Mouse (Mus musculus): ENCODE measurements around the gene Gm17728. TPM values are rescaled to one million over a fixed set of nuclear protein-coding genes. Genes with fewer than 3 reads are reported as not detected.
"Not testable (repeated sequence)": the region's sequence is repeated elsewhere in the genome, so short reads cannot be mapped to it uniquely, and the experiment has no call there.

The Gm17728 gene
- polyA plus RNA-seq (2014; fragmentation: Nextera tagmentation; extraction: Ambion mirVana), result not detected in 2 replicates

DNA sequence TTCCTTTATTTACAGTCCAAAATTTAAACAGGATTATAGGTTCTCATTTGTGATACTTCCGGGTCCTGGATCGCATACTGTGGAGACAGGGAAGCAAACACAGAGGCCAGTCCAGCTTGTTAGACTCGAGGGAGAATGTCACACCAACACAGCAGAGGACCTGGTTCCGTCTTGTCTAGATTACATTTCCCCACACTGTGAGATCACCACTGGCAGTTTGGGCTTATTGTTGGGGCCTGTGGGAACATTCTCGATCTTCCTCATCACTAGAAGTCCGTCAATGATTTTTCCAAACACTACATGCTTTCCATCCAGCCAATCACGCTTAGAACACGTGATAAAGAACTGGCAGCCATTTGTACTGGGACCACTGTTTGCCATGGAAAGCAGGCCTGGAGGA lies at the start of gene Gm17728:
Gene Gm17728 (plus strand): TSS at position 301 of the 400 bp plus-strand sequence.
- 90% methylated on average over 7 of the region's 8 CpGs for WGBS
- H3K4me1 ChIP-seq (ENCODE audit: control insufficient read depth, insufficient read depth, low read length); H3K27me3 ChIP-seq (ENCODE audit: control insufficient read depth, insufficient read depth, low read length); H3K4me2 ChIP-seq; H3K36me3 ChIP-seq (ENCODE audit: control insufficient read depth, insufficient read depth, low read length); H3K9me3 ChIP-seq (ENCODE audit: control insufficient read depth, low read length); H3K4me3 ChIP-seq (ENCODE audit: low read depth, low read length); ATAC-seq (ENCODE audit: low FRiP score); H3K9ac ChIP-seq (ENCODE audit: low read length); H3K27ac ChIP-seq (ENCODE audit: low read depth, low read length); DNase-seq (ENCODE audit: low spot score, missing footprints): not testable (repeated sequence)

DNA sequence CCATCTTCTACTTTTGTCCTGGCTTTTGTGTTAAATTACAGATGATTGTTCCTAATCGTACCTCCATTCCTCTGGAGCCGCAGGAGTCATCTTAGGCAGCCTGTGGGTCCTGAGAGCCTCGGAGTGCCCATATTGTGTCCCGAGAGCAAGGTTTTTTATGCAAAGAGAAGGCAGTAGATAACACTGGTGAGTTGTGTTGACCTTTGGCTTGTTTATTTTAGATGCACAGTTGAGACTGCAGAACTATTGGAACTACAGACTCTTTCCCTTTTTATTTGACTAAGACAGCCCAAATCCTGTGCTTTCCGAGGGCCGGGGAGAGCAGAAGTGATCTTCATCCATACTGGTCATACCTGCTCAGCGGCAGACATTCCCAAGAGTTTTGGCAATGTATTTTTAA lies 24.4 kb upstream of the Gm17728 start:
- WGBS, result 80% methylated on average over 7 of the region's 7 CpGs
- no peak overlapping the region for H3K4me2 ChIP-seq
- H3K4me3 ChIP-seq (ENCODE audit: low read depth, low read length), result no peak overlapping the region
- no peak overlapping the region for H3K9ac ChIP-seq (ENCODE audit: low read length)
- DNase-seq (ENCODE audit: low spot score, missing footprints) (no peak), ATAC-seq (ENCODE audit: low FRiP score) (no peak)
- no peaks in the 10 kb centered on the region for H3K4me1 ChIP-seq (ENCODE audit: control insufficient read depth, insufficient read depth, low read length)
- no peak overlapping the region for H3K27ac ChIP-seq (ENCODE audit: low read depth, low read length)
- H3K36me3 ChIP-seq (ENCODE audit: control insufficient read depth, insufficient read depth, low read length), result no peaks in the 10 kb centered on the region
- H3K9me3 ChIP-seq (ENCODE audit: control insufficient read depth, low read length), result no peaks in the 10 kb centered on the region
- H3K27me3 ChIP-seq (ENCODE audit: control insufficient read depth, insufficient read depth, low read length), result no peaks in the 10 kb centered on the region

DNA sequence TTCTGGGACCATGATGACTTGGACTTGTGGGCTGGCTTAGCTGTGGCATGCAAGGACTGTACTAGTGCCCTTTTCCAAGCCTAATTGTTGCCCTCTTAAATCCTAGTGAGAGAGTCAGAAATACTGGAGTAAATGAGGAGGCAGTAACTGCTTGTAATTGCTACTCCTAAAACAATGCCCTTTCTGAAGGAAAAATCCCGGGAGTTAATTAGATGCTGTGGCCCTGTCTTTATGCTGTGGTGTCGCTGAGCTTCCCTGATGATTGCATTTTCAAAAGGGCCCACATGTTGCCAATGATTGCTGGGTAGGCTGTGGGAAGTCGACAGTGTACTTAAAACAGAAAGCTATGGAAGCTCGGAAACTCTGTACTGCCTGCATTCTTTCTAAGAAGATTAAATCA lies 23.3 kb upstream of the Gm17728 start:
- no peak overlapping the region for H3K4me3 ChIP-seq (ENCODE audit: low read depth, low read length)
- no peaks in the 10 kb centered on the region for H3K36me3 ChIP-seq (ENCODE audit: control insufficient read depth, insufficient read depth, low read length)
- no peak overlapping the region for H3K4me2 ChIP-seq
- H3K9ac ChIP-seq (ENCODE audit: low read length), result no peak overlapping the region
- H3K27ac ChIP-seq (ENCODE audit: low read depth, low read length), result no peak overlapping the region
- H3K27me3 ChIP-seq (ENCODE audit: control insufficient read depth, insufficient read depth, low read length), result no peaks in the 10 kb centered on the region
- no peaks in the 10 kb centered on the region for H3K4me1 ChIP-seq (ENCODE audit: control insufficient read depth, insufficient read depth, low read length)
- 52% methylated on average over 4 of the region's 4 CpGs for WGBS
- DNase-seq (ENCODE audit: low spot score, missing footprints) (no peak), ATAC-seq (ENCODE audit: low FRiP score) (no peak)
- H3K9me3 ChIP-seq (ENCODE audit: control insufficient read depth, low read length), result no peaks in the 10 kb centered on the region

DNA sequence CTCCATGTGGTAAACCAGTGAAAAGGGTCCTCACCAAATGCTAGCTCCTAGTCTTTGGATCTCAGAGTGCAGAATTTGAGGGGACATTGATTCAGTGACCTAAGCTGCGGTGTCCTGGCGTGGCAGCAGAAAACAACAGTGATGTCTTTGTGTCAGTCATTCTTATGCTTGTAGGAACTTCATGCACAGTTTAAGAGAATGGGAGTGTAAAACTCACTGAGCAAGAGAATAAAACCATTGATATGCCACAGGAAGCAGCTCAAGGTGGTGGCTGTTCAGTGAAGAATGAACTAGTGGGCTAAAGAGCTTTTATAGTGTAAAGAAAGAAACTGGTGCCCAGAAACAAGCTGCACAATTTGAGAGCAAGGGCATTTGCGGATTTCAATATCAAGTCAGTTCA lies 17.9 kb upstream of the Gm17728 start:
- Histone ChIP-seq H3K9ac (ENCODE audit: low read length) (no peak overlapping the region), H3K4me3 (ENCODE audit: low read depth, low read length) (no peak overlapping the region), H3K4me1 (ENCODE audit: control insufficient read depth, insufficient read depth, low read length) (no peaks in the 10 kb centered on the region), H3K4me2 (no peak overlapping the region), H3K27me3 (ENCODE audit: control insufficient read depth, insufficient read depth, low read length) (no peaks in the 10 kb centered on the region), H3K27ac (ENCODE audit: low read depth, low read length) (no peak overlapping the region), H3K9me3 (ENCODE audit: control insufficient read depth, low read length) (no peaks in the 10 kb centered on the region), H3K36me3 (ENCODE audit: control insufficient read depth, insufficient read depth, low read length) (no peaks in the 10 kb centered on the region)
- ATAC-seq (ENCODE audit: low FRiP score), result no peak
- no peak for DNase-seq (ENCODE audit: low spot score, missing footprints)
- WGBS, result 87% methylated on average over 3 of the region's 3 CpGs

DNA sequence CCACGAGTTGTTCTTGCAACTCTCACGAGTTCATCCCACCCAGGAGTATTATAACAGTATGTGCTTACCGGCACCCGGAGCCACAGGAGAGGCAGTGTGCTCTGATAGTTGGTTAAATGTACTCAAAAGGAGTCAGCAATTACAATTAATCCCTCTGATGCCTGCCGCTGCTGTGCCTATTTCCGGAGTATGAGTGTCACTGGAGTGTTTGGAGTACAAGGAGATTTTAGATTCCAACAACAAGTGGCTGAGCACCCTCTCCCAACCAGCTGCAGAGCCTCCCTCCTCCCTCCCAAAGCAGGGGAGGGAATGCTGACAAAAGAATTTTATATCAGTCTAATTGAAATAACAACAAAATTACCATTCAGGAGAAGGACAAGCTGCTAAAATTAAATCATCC lies 14.2 kb upstream of the Gm17728 start:
- no peak overlapping the region for H3K27ac ChIP-seq (ENCODE audit: low read depth, low read length)
- DNase-seq (ENCODE audit: low spot score, missing footprints), result no peak
- no peaks in the 10 kb centered on the region for H3K36me3 ChIP-seq (ENCODE audit: control insufficient read depth, insufficient read depth, low read length)
- ATAC-seq (ENCODE audit: low FRiP score), result no peak
- H3K27me3 ChIP-seq (ENCODE audit: control insufficient read depth, insufficient read depth, low read length), result no peaks in the 10 kb centered on the region
- no peak overlapping the region for H3K4me3 ChIP-seq (ENCODE audit: low read depth, low read length)
- no peaks in the 10 kb centered on the region for H3K4me1 ChIP-seq (ENCODE audit: control insufficient read depth, insufficient read depth, low read length)
- H3K9me3 ChIP-seq (ENCODE audit: control insufficient read depth, low read length), result no peaks in the 10 kb centered on the region
- H3K4me2 ChIP-seq, result no peak overlapping the region
- no peak overlapping the region for H3K9ac ChIP-seq (ENCODE audit: low read length)
- 60% methylated on average over 6 of the region's 6 CpGs for WGBS

DNA sequence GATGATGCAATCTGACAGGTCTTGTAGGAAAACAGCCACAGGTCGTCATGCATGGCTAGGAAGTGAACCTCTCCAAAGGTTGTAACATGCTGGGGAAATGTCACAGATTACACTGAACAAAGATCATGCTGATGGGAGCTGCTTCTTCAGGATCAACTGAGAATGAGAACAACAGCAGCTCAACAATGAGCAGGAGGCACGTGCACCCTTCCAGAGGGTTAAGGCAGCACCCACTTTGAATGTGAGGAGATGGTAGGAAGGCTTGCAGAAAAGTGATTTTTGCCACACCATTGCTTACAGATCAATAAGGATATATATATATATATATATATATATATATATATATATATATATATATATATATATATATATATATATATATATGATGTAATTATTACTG lies 2.8 kb upstream of the Gm17728 start:
- ATAC-seq (ENCODE audit: low FRiP score), result no peak
- H3K36me3 ChIP-seq (ENCODE audit: control insufficient read depth, insufficient read depth, low read length), result no peaks in the 10 kb centered on the region

DNA sequence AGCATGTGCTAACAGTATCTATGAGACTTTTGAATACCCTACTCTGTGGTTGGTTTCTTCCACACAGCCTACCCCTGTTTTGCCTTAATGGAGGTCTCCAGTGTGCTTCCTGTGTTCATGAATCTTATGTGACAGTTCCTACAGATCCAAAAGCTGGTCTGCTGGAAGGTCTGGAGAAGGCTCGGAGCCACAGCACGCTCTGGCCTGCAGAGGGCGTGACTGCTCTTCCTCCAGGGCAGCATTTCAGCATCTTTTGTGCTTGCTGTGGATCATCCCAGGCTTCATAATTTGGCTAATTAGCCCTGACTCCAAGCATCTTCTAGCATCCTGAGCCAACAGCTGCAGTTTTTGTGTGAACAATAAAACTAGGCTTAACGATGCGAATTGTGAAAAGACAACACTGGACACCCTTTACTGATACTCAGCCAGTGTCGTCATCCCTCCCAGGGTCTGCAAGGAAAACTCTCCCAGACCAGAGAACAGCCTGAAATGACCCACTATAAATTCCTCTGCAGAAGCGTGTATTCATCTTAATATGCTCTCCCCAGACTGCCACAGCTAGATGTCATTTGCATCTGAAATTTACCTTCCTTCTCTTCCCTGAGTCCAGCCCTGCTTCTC lies 6.6 kb downstream of the Gm17728 start:
- H3K36me3 ChIP-seq (ENCODE audit: control insufficient read depth, insufficient read depth, low read length), result no peaks in the 10 kb centered on the region
- H3K27ac ChIP-seq (ENCODE audit: low read depth, low read length), result no peak overlapping the region
- ATAC-seq (ENCODE audit: low FRiP score), result no peak
- H3K27me3 ChIP-seq (ENCODE audit: control insufficient read depth, insufficient read depth, low read length), result no peaks in the 10 kb centered on the region
- no peak overlapping the region for H3K4me2 ChIP-seq
- H3K4me3 ChIP-seq (ENCODE audit: low read depth, low read length), result no peak overlapping the region
- no peaks in the 10 kb centered on the region for H3K4me1 ChIP-seq (ENCODE audit: control insufficient read depth, insufficient read depth, low read length)
- no peaks in the 10 kb centered on the region for H3K9me3 ChIP-seq (ENCODE audit: control insufficient read depth, low read length)
- no peak overlapping the region for H3K9ac ChIP-seq (ENCODE audit: low read length)
- peak; percentile 89 for DNase-seq (ENCODE audit: low spot score, missing footprints)
- WGBS, result 73% methylated on average over 7 of the region's 7 CpGs

More for the DNA sequence above, 2.8 kb upstream of the Gm17728 start:
- Histone ChIP-seq H3K27ac (ENCODE audit: low read depth, low read length) (no peak overlapping the region), H3K4me2 (no peak overlapping the region), H3K9me3 (ENCODE audit: control insufficient read depth, low read length) (peaks cover 3% of the 10 kb centered on the region; the same call in 1 of the 2 replicates), H3K4me1 (ENCODE audit: control insufficient read depth, insufficient read depth, low read length) (no peaks in the 10 kb centered on the region), H3K4me3 (ENCODE audit: low read depth, low read length) (no peak overlapping the region), H3K9ac (ENCODE audit: low read length) (no peak overlapping the region), H3K27me3 (ENCODE audit: control insufficient read depth, insufficient read depth, low read length) (no peaks in the 10 kb centered on the region)
- 76% methylated on average over 2 of the region's 2 CpGs for WGBS
- peak; percentile 56 for DNase-seq (ENCODE audit: low spot score, missing footprints)

DNA sequence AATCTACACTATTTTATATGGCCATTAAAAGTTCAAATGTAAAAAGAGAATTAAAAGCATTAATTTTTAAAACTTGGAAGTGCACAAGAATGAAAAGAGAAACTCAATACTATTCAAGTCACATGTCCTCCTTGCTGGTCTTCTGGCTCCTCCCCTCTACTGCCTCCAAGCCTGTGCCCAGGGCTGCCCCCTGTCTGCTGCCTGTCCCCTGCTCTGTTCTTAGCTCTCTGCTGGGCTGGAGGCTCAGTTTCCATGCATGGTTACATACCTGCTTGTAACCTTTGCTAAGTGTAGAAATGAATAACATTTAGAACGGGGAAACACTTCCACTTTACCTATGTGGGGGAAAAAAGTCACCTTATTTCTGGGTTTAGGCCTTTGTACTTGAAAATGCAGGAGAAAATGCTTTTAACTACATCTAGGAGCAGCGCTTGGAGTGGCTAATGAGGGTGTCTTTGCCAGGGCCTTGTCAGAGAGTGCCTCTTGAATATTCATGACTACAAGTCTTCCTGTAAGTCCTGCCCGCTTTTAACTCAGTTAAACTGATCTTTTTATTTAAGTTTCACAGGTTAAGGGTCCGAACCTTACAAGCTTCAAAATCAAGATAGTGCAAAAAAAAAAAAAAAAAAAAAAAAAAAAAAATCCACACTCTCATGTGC lies 18.3 kb downstream of the Gm17728 start:
- Histone ChIP-seq H3K27me3 (ENCODE audit: control insufficient read depth, insufficient read depth, low read length) (no peaks in the 10 kb centered on the region), H3K4me3 (ENCODE audit: low read depth, low read length) (no peak overlapping the region), H3K36me3 (ENCODE audit: control insufficient read depth, insufficient read depth, low read length) (no peaks in the 10 kb centered on the region), H3K27ac (ENCODE audit: low read depth, low read length) (no peak overlapping the region), H3K9me3 (ENCODE audit: control insufficient read depth, low read length) (no peaks in the 10 kb centered on the region), H3K4me2 (no peak overlapping the region), H3K4me1 (ENCODE audit: control insufficient read depth, insufficient read depth, low read length) (no peaks in the 10 kb centered on the region), H3K9ac (ENCODE audit: low read length) (no peak overlapping the region)
- no peak for DNase-seq (ENCODE audit: low spot score, missing footprints)
- 69% methylated on average over 4 of the region's 4 CpGs for WGBS
- no peak for ATAC-seq (ENCODE audit: low FRiP score)

DNA sequence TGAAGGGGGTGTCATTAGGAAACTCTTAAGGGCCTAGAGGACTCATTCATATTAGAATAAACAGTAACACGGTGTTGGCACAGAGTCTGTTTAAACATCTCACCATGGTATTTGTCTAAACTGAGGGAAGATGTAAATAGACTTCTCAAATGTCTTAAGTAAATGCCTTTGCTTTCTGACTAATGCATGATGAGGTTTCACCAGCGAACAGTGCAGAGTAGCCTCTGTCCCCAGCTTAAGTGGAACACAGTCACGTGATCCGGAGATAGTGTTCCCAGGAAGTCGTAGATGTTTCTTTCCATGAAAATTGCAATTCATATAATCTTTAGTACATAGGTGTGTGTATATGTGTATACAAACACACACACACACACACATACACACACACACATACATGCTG lies 34.5 kb downstream of the Gm17728 start:
- H3K27ac ChIP-seq (ENCODE audit: low read depth, low read length), result no peak overlapping the region
- ATAC-seq (ENCODE audit: low FRiP score) (no peak), DNase-seq (ENCODE audit: low spot score, missing footprints) (no peak)
- no peaks in the 10 kb centered on the region for H3K4me1 ChIP-seq (ENCODE audit: control insufficient read depth, insufficient read depth, low read length)
- H3K4me3 ChIP-seq (ENCODE audit: low read depth, low read length), result no peak overlapping the region
- no peak overlapping the region for H3K4me2 ChIP-seq
- no peaks in the 10 kb centered on the region for H3K9me3 ChIP-seq (ENCODE audit: control insufficient read depth, low read length)
- no peak overlapping the region for H3K9ac ChIP-seq (ENCODE audit: low read length)
- no peaks in the 10 kb centered on the region for H3K36me3 ChIP-seq (ENCODE audit: control insufficient read depth, insufficient read depth, low read length)
- H3K27me3 ChIP-seq (ENCODE audit: control insufficient read depth, insufficient read depth, low read length), result no peaks in the 10 kb centered on the region
- WGBS, result 86% methylated on average over 5 of the region's 5 CpGs

Measured in midbrain, embryonic 11.5 days (tissue).